Mouse (Mus musculus): ENCODE results near the gene Tada1. TPM values are rescaled to one million over a fixed set of nuclear protein-coding genes. Genes with fewer than 3 reads are reported as not detected.

Gene Tada1
- total and polyA plus RNA-seq, 3 experiments = 34.0 to 36.7 TPM; not detected in 1

GRCm38 (mm10) chr1:166343586-166343985 lies 35.3 kb upstream of the Tada1 start:
- H3K4me1 ChIP-seq (ENCODE audit: control insufficient read depth in 1 of 2, insufficient read depth in 2 of 2, low read length in 2 of 2) = no peaks in the 10 kb centered on the region
- no peaks in the 10 kb centered on the region for H3K9me3 ChIP-seq (replicated peaks; ENCODE audit: insufficient read depth, low read length)
- H3K27ac ChIP-seq (ENCODE audit: control insufficient read depth, low read depth, low read length) = no peak overlapping the region
- H3K79me2 ChIP-seq (ENCODE audit: control insufficient read depth, insufficient read depth, low read length, poor library complexity) = no peaks in the 10 kb centered on the region
- no peak for TF ChIP-seq CHD2 (IDR thresholded peaks at IDR 0.05; ENCODE audit: low read length)
- no peak for TF ChIP-seq ETS1 (IDR thresholded peaks at IDR 0.05; ENCODE audit: low read depth, low read length)
- no peak for TF ChIP-seq HCFC1 (IDR thresholded peaks at IDR 0.05; ENCODE audit: low read depth, low read length)
- TF ChIP-seq USF1 (IDR thresholded peaks at IDR 0.05; ENCODE audit: low read depth, low read length) = no peak
- TF ChIP-seq RCOR1 (IDR thresholded peaks at IDR 0.05; ENCODE audit: low read depth, low read length) = no peak
- no peak for TF ChIP-seq ZKSCAN1 (IDR thresholded peaks at IDR 0.05; ENCODE audit: low read depth, low read length)
- no peak for TF ChIP-seq TAL1 (IDR thresholded peaks at IDR 0.05; ENCODE audit: low read length)
- no peak for TF ChIP-seq BHLHE40 (IDR thresholded peaks at IDR 0.05; ENCODE audit: borderline replicate concordance, low read depth, low read length)
- no peak for TF ChIP-seq TBP (IDR thresholded peaks at IDR 0.05; ENCODE audit: low read depth, low read length)
- no peak for TF ChIP-seq SMC3 (IDR thresholded peaks at IDR 0.05; ENCODE audit: low read depth, low read length)
- no peak for TF ChIP-seq NRF1 (IDR thresholded peaks at IDR 0.05; ENCODE audit: insufficient read depth, low read depth, low read length, poor library complexity, severe bottlenecking)
- TF ChIP-seq JUND (IDR thresholded peaks at IDR 0.05; ENCODE audit: low read depth, low read length) = no peak
- no peak for TF ChIP-seq MAZ (IDR thresholded peaks at IDR 0.05; ENCODE audit: low read depth, low read length)
- TF ChIP-seq ZMIZ1 (IDR thresholded peaks at IDR 0.05; ENCODE audit: low read depth, low read length) = no peak
- no peak for TF ChIP-seq MYB (IDR thresholded peaks at IDR 0.05; ENCODE audit: low read depth, low read length)
- TF ChIP-seq CHD1 (IDR thresholded peaks at IDR 0.05; ENCODE audit: low read depth, low read length) = no peak
- TF ChIP-seq CTCF (IDR thresholded peaks at IDR 0.05 in 2 of 3, conservative IDR thresholded peaks at IDR 0.05 in 1 of 3; ENCODE audit: control insufficient read depth in 1 of 3, insufficient read depth in 1 of 3, low read depth in 2 of 3, low read length in 3 of 3, poor library complexity in 1 of 3, severe bottlenecking in 1 of 3) = no peak
- no peak for TF ChIP-seq MAFK (IDR thresholded peaks at IDR 0.05; ENCODE audit: borderline replicate concordance, low read depth, low read length)
- no peak for TF ChIP-seq MYC (IDR thresholded peaks at IDR 0.05; ENCODE audit: low read depth, low read length)
- H3K36me3 ChIP-seq (ENCODE audit: control insufficient read depth in 1 of 2, insufficient read depth in 2 of 2, low read length in 2 of 2) = no peaks in the 10 kb centered on the region
- H3K9ac ChIP-seq (ENCODE audit: control insufficient read depth, low read depth, low read length, poor library complexity, severe bottlenecking) = no peak overlapping the region
- peaks cover 0 to 3% of the 10 kb centered on the region in 2 experiments; a peak in 2 of 4 replicates for H3K27me3 ChIP-seq (ENCODE audit: control insufficient read depth in 1 of 2, insufficient read depth in 2 of 2, low read length in 2 of 2)
- no peak overlapping the region for H3K4me3 ChIP-seq (ENCODE audit: control insufficient read depth in 1 of 2, insufficient read depth in 1 of 2, low read depth in 2 of 2, low read length in 2 of 2)
- no peak for DNase-seq (ENCODE audit: low read depth, low spot score)

GRCm38 (mm10) chr1:166344300-166345077 lies 34.4 kb upstream of the Tada1 start:
- Histone ChIP-seq H3K4me3 (ENCODE audit: control insufficient read depth in 1 of 2, insufficient read depth in 1 of 2, low read depth in 2 of 2, low read length in 2 of 2) (no peak overlapping the region), H3K9ac (ENCODE audit: control insufficient read depth, low read depth, low read length, poor library complexity, severe bottlenecking) (no peak overlapping the region), H3K27me3 (ENCODE audit: control insufficient read depth in 1 of 2, insufficient read depth in 2 of 2, low read length in 2 of 2) (peaks cover 0 to 3% of the 10 kb centered on the region in 2 experiments; a peak in 2 of 4 replicates), H3K79me2 (ENCODE audit: control insufficient read depth, insufficient read depth, low read length, poor library complexity) (no peaks in the 10 kb centered on the region), H3K4me1 (ENCODE audit: control insufficient read depth in 1 of 2, insufficient read depth in 2 of 2, low read length in 2 of 2) (no peaks in the 10 kb centered on the region), H3K27ac (ENCODE audit: control insufficient read depth, low read depth, low read length) (no peak overlapping the region), H3K36me3 (ENCODE audit: control insufficient read depth in 1 of 2, insufficient read depth in 2 of 2, low read length in 2 of 2) (no peaks in the 10 kb centered on the region), H3K9me3 (replicated peaks; ENCODE audit: insufficient read depth, low read length) (no peaks in the 10 kb centered on the region)
- no peak for DNase-seq (ENCODE audit: low read depth, low spot score)
- TF ChIP-seq HCFC1 (IDR thresholded peaks at IDR 0.05; ENCODE audit: low read depth, low read length) = no peak
- TF ChIP-seq TBP (IDR thresholded peaks at IDR 0.05; ENCODE audit: low read depth, low read length) = no peak
